Mouse (Mus musculus): ENCODE data around the gene Fkrp. TPM values are rescaled to one million over a fixed set of nuclear protein-coding genes. Genes with fewer than 3 reads are reported as not detected.

Gene Fkrp
- polyA plus RNA-seq, 1 experiment from 2014 or later, result 25.4 TPM

DNA sequence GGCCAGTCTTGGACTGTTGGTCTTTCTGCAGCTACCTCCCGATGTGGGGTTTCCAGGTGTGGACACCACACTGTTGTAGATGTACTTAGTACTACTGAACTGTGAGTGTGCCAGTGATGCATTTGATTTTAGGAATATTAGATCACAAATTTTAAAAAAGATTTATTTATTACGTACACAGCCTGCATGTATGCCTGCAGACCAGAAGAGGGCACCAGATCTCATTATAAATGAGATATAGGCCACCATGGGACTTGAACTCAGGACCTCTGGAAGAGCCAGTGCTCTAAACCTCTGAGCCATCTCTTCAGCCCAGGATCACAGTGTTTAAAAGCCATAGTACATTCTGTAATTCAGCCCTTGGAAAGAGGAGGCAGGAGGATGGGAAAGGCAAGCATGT is 4.0 kb downstream of the Fkrp start:
- 73% methylated on average over 2 of the region's 2 CpGs for WGBS
- H3K27ac ChIP-seq (replicated peaks; ENCODE audit: low read depth, low read length), result no peak overlapping the region
- DNase-seq (ENCODE audit: low spot score), result no peak
- no peak overlapping the region for H3K9ac ChIP-seq (ENCODE audit: low read length)
- no peak overlapping the region for H3K4me3 ChIP-seq (ENCODE audit: low read depth, low read length)
- H3K36me3 ChIP-seq (ENCODE audit: control insufficient read depth, insufficient read depth, low read length), result no peaks in the 10 kb centered on the region; the same call in 1 of the 2 replicates
- peaks cover 13% of the 10 kb centered on the region for H3K27me3 ChIP-seq (ENCODE audit: control insufficient read depth, insufficient read depth, low read length)
- peaks cover 23% of the 10 kb centered on the region for H3K4me1 ChIP-seq (ENCODE audit: control insufficient read depth, insufficient read depth, low read length)
- no peak for ATAC-seq (ENCODE audit: insufficient number of reproducible peaks, low FRiP score, low TSS enrichment, low read depth)
- H3K9me3 ChIP-seq (ENCODE audit: control insufficient read depth, low read length), result no peaks in the 10 kb centered on the region
- no peak overlapping the region for H3K4me2 ChIP-seq (ENCODE audit: low read depth, severe bottlenecking)

- 8% methylated on average over 17 of the region's 17 CpGs for WGBS
- Histone ChIP-seq H3K36me3 (ENCODE audit: control insufficient read depth, insufficient read depth, low read length) (no peaks in the 10 kb centered on the region; the same call in 1 of the 2 replicates), H3K9me3 (ENCODE audit: control insufficient read depth, low read length) (no peaks in the 10 kb centered on the region)
Measured at GRCm38 (mm10) chr7:16811649-16812070, 4.9 kb downstream of the Fkrp start.

DNA sequence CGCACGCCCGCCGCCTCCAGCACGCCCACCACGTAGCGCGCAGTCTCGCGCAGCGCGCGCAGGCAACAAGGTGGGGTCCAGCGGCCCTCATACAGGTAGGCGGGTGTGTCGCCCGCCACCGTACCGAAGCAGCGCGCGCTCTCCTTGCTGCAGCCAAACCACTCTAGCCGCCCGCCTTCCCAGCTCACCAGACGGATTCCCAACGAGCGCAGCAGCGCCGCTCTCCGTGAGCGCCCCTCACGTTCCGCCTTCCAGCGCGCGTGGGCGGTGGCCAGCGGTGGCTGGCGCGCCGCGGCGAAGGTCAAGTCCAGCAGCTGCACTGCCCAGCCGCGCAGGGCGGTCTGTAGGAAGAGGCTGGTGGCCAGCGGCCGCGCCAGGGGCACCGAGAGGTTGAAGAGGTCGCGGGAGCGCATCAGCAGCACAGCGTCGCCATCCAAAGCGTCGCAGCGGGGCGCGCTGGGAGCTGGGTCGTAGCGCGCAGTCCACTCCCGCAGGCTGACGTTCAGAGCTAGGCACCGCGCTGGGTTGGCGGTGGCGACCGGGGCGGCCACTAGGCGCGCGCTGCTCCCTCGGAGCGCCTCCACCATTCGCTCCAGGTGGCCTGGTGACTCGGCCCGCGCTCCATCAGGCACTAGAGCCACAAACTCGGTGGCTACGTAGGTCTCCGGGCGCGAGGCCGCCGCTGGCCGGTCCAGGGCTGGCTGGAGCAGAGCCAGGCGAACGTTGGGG is 5.4 kb downstream of the Fkrp start:
- no peak overlapping the region for H3K27ac ChIP-seq (replicated peaks; ENCODE audit: low read depth, low read length)

More at GRCm38 (mm10) chr7:16811649-16812070, 4.9 kb downstream of the Fkrp start:
- Histone ChIP-seq H3K4me1 (ENCODE audit: control insufficient read depth, insufficient read depth, low read length) (peaks cover 18% of the 10 kb centered on the region), H3K4me3 (ENCODE audit: low read depth, low read length) (peak overlapping the region; percentile 44), H3K27ac (replicated peaks; ENCODE audit: low read depth, low read length) (no peak overlapping the region), H3K9ac (ENCODE audit: low read length) (peak overlapping the region; percentile 55), H3K27me3 (ENCODE audit: control insufficient read depth, insufficient read depth, low read length) (peaks cover 13% of the 10 kb centered on the region), H3K4me2 (ENCODE audit: low read depth, severe bottlenecking) (peak overlapping the region; percentile 98)
- DNase-seq (ENCODE audit: low spot score) (no peak), ATAC-seq (ENCODE audit: insufficient number of reproducible peaks, low FRiP score, low TSS enrichment, low read depth) (no peak)

DNA sequence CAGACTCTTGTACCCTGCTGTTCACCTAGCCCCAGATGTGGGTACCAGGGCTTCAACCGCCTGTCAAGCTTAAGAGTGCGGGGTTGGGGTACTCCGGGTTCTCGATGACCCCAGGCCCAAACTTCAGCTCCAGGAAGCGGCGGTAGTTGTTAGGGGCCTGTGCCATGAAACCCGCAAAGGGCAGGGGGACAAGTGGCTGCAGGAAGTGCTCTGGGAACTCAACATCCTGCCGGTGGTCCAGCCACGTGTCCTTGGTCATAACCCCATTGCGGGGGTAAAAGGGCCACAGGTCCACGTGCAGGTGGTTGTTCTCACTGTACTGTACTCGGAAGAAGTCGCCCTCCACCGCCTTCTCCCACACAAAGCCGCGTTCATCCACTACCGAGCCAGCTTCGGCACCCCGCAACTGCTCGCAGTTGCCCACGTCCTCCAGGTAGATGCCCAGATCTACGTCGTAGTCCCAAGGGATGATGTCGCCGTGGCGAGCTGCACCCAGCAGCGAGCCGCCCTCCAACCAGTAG is 6.1 kb downstream of the Fkrp start:
- DNase-seq (ENCODE audit: low spot score) (peak; percentile 29), ATAC-seq (ENCODE audit: insufficient number of reproducible peaks, low FRiP score, low TSS enrichment, low read depth) (no peak)
- Histone ChIP-seq H3K4me2 (ENCODE audit: low read depth, severe bottlenecking) (peak overlapping the region; percentile 98), H3K27ac (replicated peaks; ENCODE audit: low read depth, low read length) (no peak overlapping the region), H3K36me3 (ENCODE audit: control insufficient read depth, insufficient read depth, low read length) (no peaks in the 10 kb centered on the region; the same call in 1 of the 2 replicates), H3K4me1 (ENCODE audit: control insufficient read depth, insufficient read depth, low read length) (peaks cover 15% of the 10 kb centered on the region), H3K9ac (ENCODE audit: low read length) (peak overlapping the region; percentile 55), H3K27me3 (ENCODE audit: control insufficient read depth, insufficient read depth, low read length) (peaks cover 13% of the 10 kb centered on the region), H3K4me3 (ENCODE audit: low read depth, low read length) (peak overlapping the region; percentile 44), H3K9me3 (ENCODE audit: control insufficient read depth, low read length) (no peaks in the 10 kb centered on the region)
- WGBS, result 42% methylated on average over 28 of the region's 28 CpGs

More for the DNA sequence above, 5.4 kb downstream of the Fkrp start:
- DNase-seq (ENCODE audit: low spot score) (peak; percentile 71), ATAC-seq (ENCODE audit: insufficient number of reproducible peaks, low FRiP score, low TSS enrichment, low read depth) (no peak)
- peak overlapping the region; percentile 44 for H3K4me3 ChIP-seq (ENCODE audit: low read depth, low read length)
- H3K36me3 ChIP-seq (ENCODE audit: control insufficient read depth, insufficient read depth, low read length), result no peaks in the 10 kb centered on the region; the same call in 1 of the 2 replicates
- peaks cover 18% of the 10 kb centered on the region for H3K4me1 ChIP-seq (ENCODE audit: control insufficient read depth, insufficient read depth, low read length)
- H3K27me3 ChIP-seq (ENCODE audit: control insufficient read depth, insufficient read depth, low read length), result peaks cover 13% of the 10 kb centered on the region
- H3K9ac ChIP-seq (ENCODE audit: low read length), result peak overlapping the region; percentile 55
- no peaks in the 10 kb centered on the region for H3K9me3 ChIP-seq (ENCODE audit: control insufficient read depth, low read length)
- WGBS, result 3% methylated on average over 77 of the region's 90 CpGs
- peak overlapping the region; percentile 98 for H3K4me2 ChIP-seq (ENCODE audit: low read depth, severe bottlenecking)

GRCm38 (mm10) chr7:16809739-16810138 is 6.8 kb downstream of the Fkrp start:
- 29% methylated on average over 10 of the region's 10 CpGs for WGBS
- DNase-seq (ENCODE audit: low spot score) (peak; percentile 79), ATAC-seq (ENCODE audit: insufficient number of reproducible peaks, low FRiP score, low TSS enrichment, low read depth) (no peak)
- no peak overlapping the region for H3K4me3 ChIP-seq (ENCODE audit: low read depth, low read length)
- no peak overlapping the region for H3K27ac ChIP-seq (replicated peaks; ENCODE audit: low read depth, low read length)
- H3K27me3 ChIP-seq (ENCODE audit: control insufficient read depth, insufficient read depth, low read length), result peaks cover 13% of the 10 kb centered on the region
- no peak overlapping the region for H3K4me2 ChIP-seq (ENCODE audit: low read depth, severe bottlenecking)
- H3K9me3 ChIP-seq (ENCODE audit: control insufficient read depth, low read length), result no peaks in the 10 kb centered on the region
- H3K4me1 ChIP-seq (ENCODE audit: control insufficient read depth, insufficient read depth, low read length), result peaks cover 11% of the 10 kb centered on the region
- H3K36me3 ChIP-seq (ENCODE audit: control insufficient read depth, insufficient read depth, low read length), result no peaks in the 10 kb centered on the region; the same call in 1 of the 2 replicates
- no peak overlapping the region for H3K9ac ChIP-seq (ENCODE audit: low read length)

- ATAC-seq (ENCODE audit: insufficient number of reproducible peaks, low FRiP score, low TSS enrichment, low read depth) (no peak), DNase-seq (ENCODE audit: low spot score) (no peak)
- no peak overlapping the region for H3K4me3 ChIP-seq (ENCODE audit: low read depth, low read length)
- H3K4me2 ChIP-seq (ENCODE audit: low read depth, severe bottlenecking), result no peak overlapping the region
- H3K36me3 ChIP-seq (ENCODE audit: control insufficient read depth, insufficient read depth, low read length), result no peaks in the 10 kb centered on the region; the same call in 1 of the 2 replicates
- peaks cover 11% of the 10 kb centered on the region for H3K4me1 ChIP-seq (ENCODE audit: control insufficient read depth, insufficient read depth, low read length)
- no peak overlapping the region for H3K27ac ChIP-seq (replicated peaks; ENCODE audit: low read depth, low read length)
- peaks cover 13% of the 10 kb centered on the region for H3K27me3 ChIP-seq (ENCODE audit: control insufficient read depth, insufficient read depth, low read length)
- no peak overlapping the region for H3K9ac ChIP-seq (ENCODE audit: low read length)
- WGBS, result 82% methylated on average over 9 of the region's 9 CpGs
- H3K9me3 ChIP-seq (ENCODE audit: control insufficient read depth, low read length), result no peaks in the 10 kb centered on the region
Measured at GRCm38 (mm10) chr7:16808647-16809046, 7.9 kb downstream of the Fkrp start.

DNA sequence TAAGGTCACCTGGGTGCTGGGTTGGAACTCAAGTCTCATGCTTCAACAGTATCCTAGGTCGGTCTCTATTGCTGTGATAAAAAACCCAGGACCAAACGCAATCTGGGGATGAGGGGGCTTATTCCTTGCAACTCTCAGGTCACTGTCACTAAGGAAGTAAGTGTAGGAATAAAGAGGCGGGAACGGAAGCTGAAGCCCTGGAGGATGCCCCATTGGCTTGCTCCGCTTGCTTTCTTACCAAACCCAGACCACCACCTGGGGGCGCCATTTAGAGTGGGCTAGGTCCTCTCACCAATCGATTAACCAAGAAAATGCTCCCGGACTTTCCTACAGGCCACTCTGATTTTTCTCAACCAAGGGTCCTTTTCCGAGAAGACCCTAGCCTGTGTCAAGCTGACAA is 8.6 kb downstream of the Fkrp start:
- Histone ChIP-seq H3K4me1 (ENCODE audit: control insufficient read depth, insufficient read depth, low read length) (peaks cover 11% of the 10 kb centered on the region), H3K9me3 (ENCODE audit: control insufficient read depth, low read length) (no peaks in the 10 kb centered on the region), H3K4me2 (ENCODE audit: low read depth, severe bottlenecking) (no peak overlapping the region), H3K4me3 (ENCODE audit: low read depth, low read length) (no peak overlapping the region), H3K36me3 (ENCODE audit: control insufficient read depth, insufficient read depth, low read length) (no peaks in the 10 kb centered on the region; the same call in 1 of the 2 replicates), H3K27ac (replicated peaks; ENCODE audit: low read depth, low read length) (no peak overlapping the region), H3K27me3 (ENCODE audit: control insufficient read depth, insufficient read depth, low read length) (peaks cover 13% of the 10 kb centered on the region), H3K9ac (ENCODE audit: low read length) (no peak overlapping the region)
- 86% methylated on average over 9 of the region's 9 CpGs for WGBS
- DNase-seq (ENCODE audit: low spot score) (no peak), ATAC-seq (ENCODE audit: insufficient number of reproducible peaks, low FRiP score, low TSS enrichment, low read depth) (no peak)

- 36% methylated on average over 8 of the region's 8 CpGs for WGBS
- Histone ChIP-seq H3K36me3 (ENCODE audit: control insufficient read depth, insufficient read depth, low read length) (no peaks in the 10 kb centered on the region; the same call in 1 of the 2 replicates), H3K4me3 (ENCODE audit: low read depth, low read length) (no peak overlapping the region), H3K9me3 (ENCODE audit: control insufficient read depth, low read length) (no peaks in the 10 kb centered on the region), H3K27ac (replicated peaks; ENCODE audit: low read depth, low read length) (no peak overlapping the region), H3K27me3 (ENCODE audit: control insufficient read depth, insufficient read depth, low read length) (no peaks in the 10 kb centered on the region), H3K9ac (ENCODE audit: low read length) (no peak overlapping the region), H3K4me2 (ENCODE audit: low read depth, severe bottlenecking) (no peak overlapping the region), H3K4me1 (ENCODE audit: control insufficient read depth, insufficient read depth, low read length) (no peaks in the 10 kb centered on the region)
- peak; percentile 37; the same call in 1 of the 2 replicates for ATAC-seq (ENCODE audit: insufficient number of reproducible peaks, low FRiP score, low TSS enrichment, low read depth)
- peak; percentile 35 for DNase-seq (ENCODE audit: low spot score)
Measured at GRCm38 (mm10) chr7:16804409-16805028, 12.0 kb downstream of the Fkrp start.
